Mouse (Mus musculus) midbrain, embryonic 15.5 days (tissue): Measurements from ENCODE around the gene Gm15085. TPM values are rescaled to one million over a fixed set of nuclear protein-coding genes. Genes with fewer than 3 reads are reported as not detected.
"Not testable (repeated sequence)": the region's sequence is repeated elsewhere in the genome, so short reads cannot be mapped to it uniquely, and the experiment has no call there.

Source experiments
- ATAC-seq: fragments of 200-750 bp; cut with Nextera tagmentation; replicated peaks from 2 replicates; pipeline ENCODE4 v1.8.0; 2017; ENCODE audit warnings: moderate TSS enrichment
- H3K27ac ChIP-seq: fragments of 300-500 bp; sonication (generic); 2 replicates; pipeline ENCODE4 v1.5.1; 2015; ENCODE audit warnings: mild to moderate bottlenecking, inconsistent platforms
- H3K27me3 ChIP-seq: fragments of 300-500 bp; sonication (generic); replicated peaks from 2 replicates; pipeline ENCODE4 v1.6.1; 2015; ENCODE audit warnings: inconsistent platforms
- H3K36me3 ChIP-seq: fragments of 300-500 bp; sonication (generic); replicated peaks from 2 replicates; pipeline ENCODE4 v1.6.1; 2015; ENCODE audit warnings: inconsistent platforms
- H3K4me1 ChIP-seq: fragments of 300-500 bp; sonication (generic); 2 replicates; pipeline ENCODE4 v1.6.1; 2015; ENCODE audit warnings: inconsistent platforms
- H3K4me2 ChIP-seq: fragments of 300-500 bp; sonication (generic); 2 replicates; pipeline ENCODE4 v1.6.1; 2015; ENCODE audit warnings: inconsistent platforms, mild to moderate bottlenecking, moderate library complexity
- H3K4me3 ChIP-seq: fragments of 300-500 bp; sonication (generic); 2 replicates; pipeline ENCODE4 v1.5.1; 2015; ENCODE audit warnings: mild to moderate bottlenecking, inconsistent platforms
- H3K9ac ChIP-seq: fragments of 300-500 bp; sonication (generic); 2 replicates; pipeline ENCODE4 v1.6.1; 2015; ENCODE audit warnings: mild to moderate bottlenecking, inconsistent platforms
- H3K9me3 ChIP-seq: fragments of 300-500 bp; sonication (generic); 2 replicates; pipeline ENCODE4 v1.6.1; 2016; ENCODE audit warnings: inconsistent platforms
- WGBS: fragments of 180-500 bp; shearing (Covaris S2); methylation state at CpG from one replicate; pipeline ENCODE4 v1.1.7; 2015; ENCODE audit warnings: mixed read lengths; 5-methylcytosine and 5-hydroxymethylcytosine counted together
- polyA plus RNA-seq: library from polyadenylated mRNA; unstranded; fragments of >200 nt; fragmentation: Nextera tagmentation; extraction: Ambion mirVana; gene quantifications from 2 replicates; pipeline ENCODE4 v1.2.1, GENCODE M21; 2015

Gene Gm15085
- not detected in 2 replicates for polyA plus RNA-seq

DNA sequence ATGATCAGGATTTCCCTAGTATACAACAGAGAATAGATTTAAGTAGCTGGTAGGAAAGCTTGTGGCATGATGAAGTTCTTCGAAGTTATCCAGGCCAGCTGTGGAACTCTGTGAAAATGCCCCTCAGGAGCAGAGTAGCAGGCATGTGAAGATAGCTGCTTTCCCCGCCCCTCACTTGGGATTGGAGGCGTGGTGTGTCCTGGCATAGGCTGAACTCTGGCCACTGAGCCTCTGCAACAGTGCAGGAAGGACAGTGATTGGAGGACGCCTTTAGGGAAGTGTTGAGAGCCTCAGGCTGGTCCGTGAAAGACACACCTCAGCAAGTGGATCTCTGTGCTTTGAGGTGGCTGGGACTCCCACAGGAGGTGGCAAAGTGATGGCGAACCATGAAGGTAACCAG, at the start of gene Gm15085:
Gene Gm15085, plus strand, starts transcription at position 301 of the 400 bp plus-strand sequence.
- not testable (repeated sequence) for H3K4me3 ChIP-seq, H3K4me1 ChIP-seq, ATAC-seq, H3K27me3 ChIP-seq, H3K4me2 ChIP-seq, H3K36me3 ChIP-seq, H3K9me3 ChIP-seq, H3K27ac ChIP-seq, H3K9ac ChIP-seq
- no CpG with 5 or more reads among the region's 6 CpGs for WGBS

Other genes with a start within 250 kb of the Gm15085 start
- not detected in 2 replicates for gene Gm15093, start 175.2 kb upstream of the Gm15085 start, polyA plus RNA-seq
- not detected in 2 replicates for gene Gm10439, start 147.0 kb downstream of the Gm15085 start, polyA plus RNA-seq